Comparison of ENCODE assay signal across 16 mouse cellular contexts in genomic region chr7:122574418-122574817, GRCm38 (mm10).
"Had no signal": no experiment of that assay in that cellular context is flagged by ENCODE, and none has a peak within 500 bp of the region (broad histone marks: within the 10 kb centered on the region; RNA-seq: fewer than 3 reads in every experiment).

No protein-coding gene starts in this region.

- H3K4me1 ChIP-seq: midbrain, embryonic 12.5 days; midbrain, embryonic 15.5 days; neural tube, embryonic 13.5 days had no signal

- H3K9me3 ChIP-seq: midbrain, embryonic 12.5 days; midbrain, embryonic 15.5 days; neural tube, embryonic 13.5 days had no signal

- DNase-seq: kidney, adult 2 months; kidney, postnatal 25 days; liver, postnatal 0 days; lung, embryonic 14.5 days; retina, postnatal 1 day; right cerebral cortex, postnatal 4 days; thymus, adult 2 months; thymus, postnatal 14 days; thymus, postnatal 4 days had no signal

- H3K36me3 ChIP-seq: midbrain, embryonic 12.5 days; midbrain, embryonic 15.5 days; neural tube, embryonic 13.5 days had no signal

- H3K27ac ChIP-seq: kidney, postnatal 0 days; liver, embryonic 14.5 days; macrophage; midbrain, embryonic 12.5 days; midbrain, embryonic 15.5 days; neural tube, embryonic 13.5 days; stomach, postnatal 0 days had no signal

- H3K27me3 ChIP-seq: midbrain, embryonic 12.5 days; midbrain, embryonic 15.5 days; neural tube, embryonic 13.5 days had no signal

- H3K4me3 ChIP-seq: midbrain, embryonic 12.5 days; midbrain, embryonic 15.5 days; neural tube, embryonic 13.5 days had no signal
